Mouse (Mus musculus): ENCODE measurements around the gene Rab31.

GRCm38 (mm10) chr17:65735088-65735487 is 37.5 kb downstream of the Rab31 start:
- TF ChIP-seq CTCF (conservative IDR thresholded peaks at IDR 0.05; ENCODE audit: insufficient read depth, insufficient read length, low read depth, low read length) (no peak), POLR2A (IDR thresholded peaks at IDR 0.05; ENCODE audit: low read depth, low read length) (no peak)
